Mouse (Mus musculus) gastrocnemius, adult 2 months (tissue): ENCODE data around the gene Ascc1. TPM values are rescaled to one million over a fixed set of nuclear protein-coding genes. Genes with fewer than 3 reads are reported as not detected.
A peak's percentile ranks its signal among the peaks of the same experiment; 100 is the strongest.

Experiments used
- DNase-seq: peaks from one replicate; pipeline ENCODE4 v3.0.0; 2022
- H3K27ac ChIP-seq: fragments of 200-600 bp; 2 replicates; pipeline ENCODE4 v1.8.1; 2022; ENCODE audit warnings: mild to moderate bottlenecking
- H3K4me3 ChIP-seq: fragments of 200-600 bp; 2 replicates; pipeline ENCODE4 v1.8.1; 2022; ENCODE audit warnings: mild to moderate bottlenecking, moderate library complexity
- CTCF ChIP-seq: fragments of 200-600 bp; IDR thresholded peaks from 2 replicates; pipeline ENCODE4 v1.8.1; 2022; ENCODE audit warnings: antibody characterized with exemption, mild to moderate bottlenecking, moderate library complexity
- intact Hi-C: fragments of 180-260 bp; cut with DNase I; formaldehyde crosslinking; loops from one replicate; pipeline ENCODE4 v1.15.1; 2025
- long read RNA-seq, 2 experiments: library from polyadenylated mRNA; stranded (forward); transcript quantifications; one replicate each; pipeline ENCODE4 v2.0.0; 2021
- total RNA-seq, 2 experiments: library from RNA; stranded (reverse); gene quantifications; 2 replicates each; pipeline ENCODE4 v1.2.3; 2021

The Ascc1 gene
- total RNA-seq = 10 to 100 TPM; 13.6 to 14.6 TPM
- long read RNA-seq, experiment 1, transcript Ascc1-201 (11 exons, 1,450 nt) = major isoform, 9 of 13 reads
- long read RNA-seq, experiment 1, partial matches to known transcripts = 0 of 13 reads
- long read RNA-seq, experiment 1, other reads (novel, unspliced or antisense) = 4 of 13 reads
- long read RNA-seq, experiment 2, transcript Ascc1-201 (11 exons, 1,450 nt) = major isoform, 9 of 13 reads
- long read RNA-seq, experiment 2, partial matches to known transcripts = 1 of 13 reads
- long read RNA-seq, experiment 2, other reads (novel, unspliced or antisense) = 1 of 13 reads

DNA sequence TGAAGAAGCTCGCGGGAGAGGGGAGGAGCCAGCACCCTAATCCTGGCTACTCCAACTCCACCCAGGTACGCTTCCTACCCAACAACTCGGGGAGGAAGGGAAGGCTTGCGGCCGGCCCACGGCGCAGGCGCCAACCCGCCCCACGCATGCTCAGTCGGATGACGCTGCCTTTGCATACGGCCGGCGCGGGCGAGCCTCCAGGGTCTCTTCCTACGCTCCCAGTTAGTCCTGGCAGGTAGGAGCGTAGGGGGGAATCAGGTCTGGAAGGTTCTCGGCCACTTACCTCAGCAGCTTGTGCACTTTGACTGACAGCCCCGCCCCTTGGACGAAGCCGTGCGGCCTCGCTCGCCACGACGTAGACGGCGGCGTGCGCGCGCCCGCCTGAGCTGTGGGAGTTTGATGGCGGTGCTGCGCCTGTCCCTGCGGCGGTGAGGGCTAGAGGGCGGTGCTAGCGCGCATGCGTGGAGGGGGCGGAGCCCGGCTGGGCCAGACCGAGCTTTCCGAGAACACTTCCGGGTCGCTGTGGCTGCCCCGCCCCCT is at the start of gene Ascc1, which contains the start of gene Anapc16:
Gene Ascc1, plus strand, starts transcription at position 133 of the 540 bp plus-strand sequence.
Gene Anapc16, minus strand, starts transcription at position 463 of the 540 bp plus-strand sequence.
- intact Hi-C loops = loop anchor here (2.0 kb wide), 1 partner anchor 50 kb away; no protein-coding TSS in a partner anchor
- H3K4me3 ChIP-seq = peak within 1 kb of the TSS; percentile 91
- H3K27ac ChIP-seq = peak within 1 kb of the TSS; percentile 100
- peak; percentile 99 for DNase-seq
- TF ChIP-seq CTCF = no peak

DNA sequence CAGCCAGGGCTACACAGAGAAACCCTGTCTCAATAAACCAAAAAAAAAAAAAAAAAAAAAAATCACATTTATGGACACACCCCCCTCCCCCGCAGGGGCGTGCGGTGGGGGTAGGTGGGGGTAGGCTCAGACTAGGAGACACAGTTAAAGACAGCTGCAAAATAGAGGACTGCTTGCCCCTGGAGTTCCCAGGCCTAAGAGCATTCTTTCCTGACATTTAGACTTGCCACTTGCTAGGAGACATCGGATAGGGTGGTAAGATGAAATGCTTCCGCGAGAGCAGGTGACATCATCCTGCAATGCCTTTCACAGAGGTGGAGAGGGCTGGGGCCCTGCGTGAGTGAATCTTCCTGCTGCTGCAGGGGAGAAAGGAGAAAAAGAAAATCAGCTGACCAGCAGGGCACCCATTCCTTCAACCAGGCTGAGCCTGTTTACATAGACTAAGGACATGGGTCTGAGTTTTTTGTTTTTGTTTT is 49.0 kb upstream of the Ascc1 start:
- H3K4me3 ChIP-seq = no peak overlapping the region
- TF ChIP-seq CTCF = no peak
- intact Hi-C loops = loop anchor here (2.0 kb wide), 1 partner anchor 49 kb away; the partner anchor contains the start of genes Anapc16 and Ascc1
- DNase-seq = no peak
- peak overlapping the region; percentile 92 for H3K27ac ChIP-seq

DNA sequence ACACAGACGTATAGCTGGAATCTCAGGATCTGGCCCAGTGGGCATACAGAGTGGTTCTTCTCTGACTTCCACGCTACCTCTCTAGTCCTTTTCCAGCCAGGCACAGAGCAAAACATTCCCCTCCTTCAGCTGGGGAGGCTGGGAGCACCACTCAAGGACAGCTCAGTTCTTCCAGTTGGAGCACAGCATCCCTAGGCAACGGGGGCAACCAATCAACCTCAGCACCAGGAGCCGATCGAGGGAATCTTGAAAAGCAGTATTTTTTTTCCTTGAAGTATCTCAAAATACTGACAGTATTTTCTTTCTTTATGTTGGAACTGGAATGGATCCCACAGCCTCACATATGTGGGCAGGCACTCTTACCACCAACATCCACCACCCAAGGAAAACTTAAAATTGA is 45.9 kb upstream of the Ascc1 start:
- no peak overlapping the region for H3K4me3 ChIP-seq
- intact Hi-C loops = no loop called here

DNA sequence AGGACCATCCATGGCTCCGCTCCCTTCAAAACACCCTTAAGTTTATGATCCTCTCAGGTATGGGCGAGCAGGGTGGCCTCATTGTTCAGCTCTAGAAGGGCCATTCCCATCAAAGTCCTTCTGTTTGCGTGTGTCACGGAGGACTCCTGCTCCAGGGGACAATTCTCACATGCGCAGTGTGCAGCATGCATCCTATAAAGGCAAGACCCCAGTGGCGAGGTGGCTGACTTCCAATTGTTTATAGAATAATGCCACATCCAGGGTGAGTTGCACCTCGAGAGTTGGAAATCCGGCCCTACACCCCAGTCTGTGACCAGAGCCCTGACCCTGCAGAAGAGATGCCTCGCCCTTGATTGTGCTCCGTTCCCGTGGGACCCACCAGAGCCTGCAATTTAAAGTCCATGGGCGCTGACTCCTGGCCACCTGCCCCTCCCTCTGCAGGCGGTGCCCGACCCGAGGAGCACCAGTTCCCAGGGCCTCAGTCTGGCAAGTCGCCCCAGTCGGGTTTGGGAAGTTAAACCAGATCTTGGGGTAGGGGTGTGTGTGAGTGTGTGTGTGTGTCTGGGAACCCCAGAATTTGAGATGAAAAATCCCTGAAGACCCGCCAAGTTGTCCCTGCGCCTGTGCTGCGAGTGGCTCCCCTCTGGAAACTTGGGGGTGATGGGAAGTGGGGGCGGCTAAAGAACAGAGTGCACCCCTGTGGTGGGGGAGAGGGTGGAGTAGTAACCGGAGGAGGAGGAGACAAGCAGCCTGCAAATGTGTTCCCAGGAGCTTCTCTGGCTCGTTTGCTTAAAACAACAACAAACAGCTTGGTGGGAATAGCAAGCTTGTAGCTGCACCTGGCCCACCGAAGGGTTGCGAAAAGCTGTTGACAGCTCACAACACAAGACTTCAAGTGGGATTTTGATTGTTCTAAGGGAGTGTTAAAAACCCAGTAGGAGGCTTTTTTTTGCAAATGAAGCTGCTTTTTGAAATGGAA is 45.1 kb upstream of the Ascc1 start:
- TF ChIP-seq CTCF = no peak
- intact Hi-C loops = no loop called here
- peak; percentile 78 for DNase-seq
- Histone ChIP-seq H3K27ac (peak overlapping the region; percentile 84), H3K4me3 (peak overlapping the region; percentile 34)

More for the DNA sequence above, 45.9 kb upstream of the Ascc1 start:
- H3K27ac ChIP-seq = peak overlapping the region; percentile 84
- DNase-seq = no peak
- TF ChIP-seq CTCF = no peak

DNA sequence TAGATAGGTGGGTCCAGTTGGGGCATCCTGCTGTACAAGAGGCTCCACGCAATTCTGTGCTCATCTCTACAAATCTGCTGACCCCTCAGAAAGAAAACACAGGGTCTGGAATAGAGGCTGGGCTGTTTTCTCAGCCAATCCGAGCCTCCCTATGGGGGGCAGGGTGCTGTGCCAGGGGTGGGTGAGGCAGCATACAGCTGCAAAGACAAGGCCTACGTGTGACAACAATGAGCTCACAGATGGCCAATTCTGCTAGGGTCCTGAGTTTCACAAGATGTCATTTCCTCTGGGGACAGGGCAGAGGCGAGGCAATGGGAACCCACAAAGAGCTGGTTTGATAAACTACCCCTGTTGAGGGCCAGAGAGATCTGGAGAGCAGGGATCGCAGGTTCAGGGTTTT is 44.1 kb upstream of the Ascc1 start:
- TF ChIP-seq CTCF = no peak
- peak overlapping the region; percentile 34; the same call in 1 of the 2 replicates for H3K4me3 ChIP-seq
- H3K27ac ChIP-seq = peak overlapping the region; percentile 84
- intact Hi-C loops = no loop called here
- peak; percentile 41 for DNase-seq

DNA sequence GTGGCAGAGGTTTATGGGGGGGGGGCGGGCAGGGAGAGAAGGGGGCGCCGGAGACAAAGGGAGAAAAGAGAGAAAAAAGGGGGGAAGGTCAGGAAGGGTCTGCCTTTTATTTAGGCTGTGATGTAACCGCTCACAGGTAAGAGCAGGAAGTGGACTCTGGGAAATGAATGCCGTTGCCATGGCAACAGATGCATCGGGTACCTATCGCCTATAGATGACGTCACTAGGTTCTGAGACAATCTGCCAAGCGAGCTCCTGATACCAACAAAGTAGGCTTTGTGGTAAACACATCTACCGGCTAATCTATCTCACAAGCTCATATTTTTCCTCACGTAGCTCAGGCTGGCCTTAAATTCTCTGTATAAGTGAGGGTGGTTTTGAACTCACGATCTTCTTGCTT is 43.1 kb upstream of the Ascc1 start:
- no peak overlapping the region for H3K4me3 ChIP-seq
- no peak for DNase-seq
- no peak for TF ChIP-seq CTCF
- intact Hi-C loops = no loop called here
- no peak overlapping the region for H3K27ac ChIP-seq

DNA sequence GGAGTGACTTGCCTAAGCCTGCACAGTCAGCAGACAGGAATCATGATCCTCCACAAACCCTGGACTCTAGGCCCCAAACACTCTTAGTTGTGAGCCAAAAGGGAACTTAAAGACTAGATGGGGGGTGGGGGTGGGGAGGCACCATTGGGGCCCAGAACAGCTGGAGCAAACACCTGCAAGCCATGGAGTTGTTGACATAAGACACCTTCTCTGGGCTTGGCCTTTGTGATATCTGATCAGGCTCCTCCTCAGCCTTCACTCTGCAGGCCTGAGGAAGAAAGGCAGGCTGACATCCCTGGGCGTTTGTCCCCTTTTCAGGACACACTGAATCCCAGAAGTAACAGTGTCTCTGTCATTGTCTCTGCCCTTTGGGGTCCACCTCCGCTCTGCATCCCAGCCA is 39.0 kb upstream of the Ascc1 start:
- no peak for TF ChIP-seq CTCF
- H3K27ac ChIP-seq = no peak overlapping the region
- intact Hi-C loops = no loop called here

DNA sequence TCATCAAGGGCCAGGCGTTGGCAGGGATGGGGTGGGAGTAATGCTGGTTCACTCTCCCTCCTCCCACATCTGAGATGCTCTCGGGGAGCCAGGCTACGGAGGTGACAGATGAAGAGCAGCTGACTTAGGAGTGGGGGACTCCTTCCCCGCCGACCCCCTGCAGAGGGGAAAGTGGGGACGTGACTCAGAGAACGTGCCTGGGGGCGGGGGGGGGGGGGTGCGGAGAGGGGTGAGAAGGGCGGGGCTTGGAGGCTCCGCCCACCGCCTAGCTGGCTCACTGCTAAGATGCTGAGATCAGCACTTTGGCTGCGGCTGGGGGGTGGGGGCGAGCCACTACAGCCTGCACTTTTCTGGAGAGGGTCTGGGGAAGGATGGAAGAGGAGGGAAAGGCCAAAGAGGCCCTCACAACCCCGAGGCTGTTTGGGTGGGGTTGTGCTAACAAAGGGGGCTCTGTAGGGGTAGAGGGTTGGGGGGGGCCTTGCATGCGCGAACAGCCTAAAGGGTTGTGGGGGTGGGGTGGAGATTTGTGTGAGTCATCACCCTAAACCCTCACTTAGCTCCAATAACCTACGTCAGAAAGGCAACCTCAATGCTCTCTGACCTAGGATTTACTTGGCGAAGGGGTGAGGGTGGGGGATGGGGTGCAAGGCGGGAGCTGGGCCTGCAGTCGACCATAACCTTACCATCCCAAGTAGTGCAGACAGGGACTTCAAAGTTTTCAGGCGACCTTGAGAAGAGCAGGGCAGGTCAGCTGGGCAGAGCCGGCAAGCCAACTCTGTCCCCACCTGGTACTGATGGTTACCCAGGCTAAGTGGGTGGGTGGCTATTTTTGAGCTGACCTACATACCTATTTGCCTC is 37.9 kb upstream of the Ascc1 start:
- TF ChIP-seq CTCF = no peak
- peak; percentile 52 for DNase-seq
- Histone ChIP-seq H3K4me3 (peak overlapping the region; percentile 3; the same call in 1 of the 2 replicates), H3K27ac (peak overlapping the region; percentile 35)
- intact Hi-C loops = no loop called here

More for the DNA sequence above, 39.0 kb upstream of the Ascc1 start:
- no peak overlapping the region for H3K4me3 ChIP-seq
- DNase-seq = no peak

DNA sequence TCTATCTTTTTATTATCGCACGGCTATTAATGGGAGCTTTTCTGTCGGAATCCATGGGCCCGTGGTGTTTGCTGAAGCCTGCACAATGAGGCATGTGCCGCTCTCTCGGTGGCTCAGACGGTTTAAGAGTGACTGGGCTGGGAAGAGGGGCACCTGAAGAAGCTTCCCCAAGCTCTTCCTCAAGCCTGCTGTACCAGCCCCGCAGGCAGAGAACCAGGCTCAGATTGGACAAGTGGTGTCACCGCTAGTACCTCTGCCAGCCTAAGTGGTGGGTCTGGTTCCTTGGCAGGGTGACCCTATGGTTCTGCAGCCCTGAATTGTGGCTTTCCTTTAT is 37.3 kb upstream of the Ascc1 start:
- no peak for TF ChIP-seq CTCF
- no peak for DNase-seq
- no peak overlapping the region for H3K4me3 ChIP-seq
- intact Hi-C loops = no loop called here
- peak overlapping the region; percentile 35 for H3K27ac ChIP-seq

DNA sequence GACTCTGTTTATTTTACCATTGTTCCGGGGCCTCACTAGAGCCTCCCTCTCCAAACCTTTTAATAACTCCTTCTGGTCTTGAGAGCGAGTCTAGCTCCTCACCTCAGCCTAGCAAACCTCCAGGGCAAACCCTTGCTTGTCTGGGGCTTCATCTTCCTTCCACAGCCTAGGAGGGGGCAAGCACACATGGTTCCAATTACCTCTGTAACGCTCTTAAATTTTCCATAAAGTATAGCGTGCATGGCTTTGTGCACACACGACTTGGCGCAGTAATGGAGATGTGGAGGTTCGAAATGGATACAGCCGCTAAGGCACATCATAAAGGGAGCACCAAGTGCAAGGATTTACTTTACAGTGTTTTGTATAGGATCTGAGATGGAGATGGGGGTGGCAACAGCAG is 36.8 kb upstream of the Ascc1 start:
- intact Hi-C loops = no loop called here
- no peak for TF ChIP-seq CTCF

DNA sequence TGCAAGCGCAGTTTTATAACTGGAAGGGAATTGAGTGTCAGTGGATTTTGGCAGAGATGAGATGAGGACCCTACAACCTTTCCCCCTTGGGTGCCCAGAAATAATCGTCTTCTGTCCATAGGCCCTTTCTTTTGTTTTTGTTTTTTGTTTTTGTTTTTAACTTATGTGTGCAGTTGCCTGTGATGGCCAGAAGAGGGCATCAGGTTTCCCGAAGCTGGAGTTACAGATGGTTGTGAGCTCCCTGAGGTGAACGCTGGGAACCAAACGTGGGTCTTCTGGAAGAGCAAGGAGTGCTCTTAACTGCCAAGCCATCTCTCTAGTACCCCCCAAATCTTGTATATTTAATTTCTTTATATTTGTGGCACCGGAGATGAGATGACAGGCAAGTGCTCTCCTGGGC is 35.9 kb upstream of the Ascc1 start:
- intact Hi-C loops = no loop called here
- H3K4me3 ChIP-seq = no peak overlapping the region
- no peak for DNase-seq
- peak overlapping the region; percentile 69 for H3K27ac ChIP-seq
- TF ChIP-seq CTCF = peak; percentile 37; the same call in 1 of the 2 replicates

More for the DNA sequence above, 36.8 kb upstream of the Ascc1 start:
- DNase-seq = no peak
- H3K4me3 ChIP-seq = no peak overlapping the region
- H3K27ac ChIP-seq = peak overlapping the region; percentile 35
